Mouse (Mus musculus) hindbrain, embryonic 14.5 days (tissue): ENCODE measurements around the gene Usf2. TPM values are rescaled to one million over a fixed set of nuclear protein-coding genes. Genes with fewer than 3 reads are reported as not detected.
A peak's percentile ranks its signal among the peaks of the same experiment; 100 is the strongest.

Experiments
- ATAC-seq: fragments of 200-750 bp; cut with Nextera tagmentation; 2 replicates; pipeline ENCODE4 v1.8.0; 2017; ENCODE audit warnings: moderate number of reproducible peaks, mild to moderate bottlenecking, moderate TSS enrichment, moderate library complexity; ENCODE audit not compliant: low FRiP score
- DNase-seq: peaks from one replicate; pipeline ENCODE4 v3.0.0-alpha.2; 2015; ENCODE audit warnings: low spot score
- H3K27ac ChIP-seq: fragments of 300-500 bp; sonication (generic); 2 replicates; pipeline ENCODE4 v1.5.1; 2014; ENCODE audit warnings: mild to moderate bottlenecking, moderate library complexity
- H3K27me3 ChIP-seq: fragments of 300-500 bp; sonication (generic); 2 replicates; pipeline ENCODE4 v1.6.1; 2014; ENCODE audit warnings: mild to moderate bottlenecking, low read length, mixed read lengths; ENCODE audit not compliant: control insufficient read depth, insufficient read depth
- H3K36me3 ChIP-seq: fragments of 300-500 bp; sonication (generic); replicated peaks from 2 replicates; pipeline ENCODE4 v1.6.1; 2014; ENCODE audit not compliant: control insufficient read depth, insufficient read depth
- H3K4me1 ChIP-seq: fragments of 300-500 bp; sonication (generic); replicated peaks from 2 replicates; pipeline ENCODE4 v1.6.1; 2014; ENCODE audit warnings: antibody characterized with exemption, low read length, mixed read lengths; ENCODE audit not compliant: control insufficient read depth, insufficient read depth
- H3K4me2 ChIP-seq: fragments of 300-500 bp; sonication (generic); replicated peaks from 2 replicates; pipeline ENCODE4 v1.6.1; 2014; ENCODE audit warnings: mild to moderate bottlenecking, moderate library complexity
- H3K4me3 ChIP-seq: fragments of 300-500 bp; sonication (generic); replicated peaks from 2 replicates; pipeline ENCODE4 v1.5.1; 2014; ENCODE audit warnings: mild to moderate bottlenecking, low read length
- H3K9ac ChIP-seq: fragments of 300-500 bp; sonication (generic); 2 replicates; pipeline ENCODE4 v1.6.1; 2014
- H3K9me3 ChIP-seq: fragments of 300-500 bp; sonication (generic); 2 replicates; pipeline ENCODE4 v1.6.1; 2016; ENCODE audit warnings: low read length; ENCODE audit not compliant: control insufficient read depth
- WGBS: fragments of 180-500 bp; shearing (Covaris S2); extraction: QIAGEN DNeasy Blood & Tissue Kit; methylation state at CpG from one replicate; pipeline ENCODE4 v1.1.7; 2014; 5-methylcytosine and 5-hydroxymethylcytosine counted together
- polyA plus RNA-seq: library from polyadenylated mRNA; unstranded; fragments of >200 nt; fragmentation: Nextera tagmentation; extraction: Ambion mirVana; gene quantifications from 2 replicates; pipeline ENCODE4 v1.2.1, GENCODE M21; 2014

The Usf2 gene
- polyA plus RNA-seq, 1 experiment from 2014 or later = 26.5 TPM

GRCm38 (mm10) chr7:30973501-30974289 lies 17.1 kb upstream of the Usf2 start, which contains the start of gene Fam187b:
Gene Fam187b (plus strand): TSS chr7:30973790.
- H3K4me2 ChIP-seq = peak within 1 kb of the TSS; percentile 49
- 0% methylated on average over 37 of the region's 37 CpGs for WGBS
- 0 out of 2 replicates have a peak, but pooled peaks cover 4% of the 10 kb centered on the region for H3K4me1 ChIP-seq
- H3K27ac ChIP-seq = no peak within 1 kb of the TSS
- no peaks in the 10 kb centered on the region for H3K36me3 ChIP-seq
- peaks cover 24% of the 10 kb centered on the region for H3K27me3 ChIP-seq
- ATAC-seq = peak; percentile 81
- H3K4me3 ChIP-seq = peak within 1 kb of the TSS; percentile 26
- DNase-seq = peak; percentile 79
- H3K9ac ChIP-seq = peak within 1 kb of the TSS; percentile 46; the same call in 1 of the 2 replicates
- no peaks in the 10 kb centered on the region for H3K9me3 ChIP-seq

GRCm38 (mm10) chr7:30973251-30973500 lies 16.6 kb upstream of the Usf2 start, which contains the start of gene Lsr:
Gene Lsr (minus strand): TSS chr7:30973464.
- DNase-seq = no peak
- H3K36me3 ChIP-seq = no peaks in the 10 kb centered on the region
- 0 out of 2 replicates have a peak, but pooled peaks cover 4% of the 10 kb centered on the region for H3K4me1 ChIP-seq
- H3K9ac ChIP-seq = peak within 1 kb of the TSS; percentile 46; the same call in 1 of the 2 replicates
- H3K4me3 ChIP-seq = peak within 1 kb of the TSS; percentile 26
- peaks cover 24% of the 10 kb centered on the region for H3K27me3 ChIP-seq
- H3K27ac ChIP-seq = no peak within 1 kb of the TSS
- H3K9me3 ChIP-seq = no peaks in the 10 kb centered on the region
- under 1% methylated on average over 18 of the region's 19 CpGs for WGBS
- H3K4me2 ChIP-seq = peak within 1 kb of the TSS; percentile 49
- ATAC-seq = no peak

GRCm38 (mm10) chr7:30972426-30973250 lies 16.0 kb upstream of the Usf2 start:
- ATAC-seq = 0 out of 2 replicates have a peak, but pooled peaks have one; percentile 19
- Histone ChIP-seq H3K9me3 (no peaks in the 10 kb centered on the region), H3K4me2 (peak overlapping the region; percentile 49), H3K27me3 (peaks cover 24% of the 10 kb centered on the region), H3K4me3 (peak overlapping the region; percentile 26), H3K9ac (peak overlapping the region; percentile 46; the same call in 1 of the 2 replicates), H3K4me1 (0 out of 2 replicates have a peak, but pooled peaks cover 4% of the 10 kb centered on the region), H3K36me3 (no peaks in the 10 kb centered on the region), H3K27ac (no peak overlapping the region)
- DNase-seq = no peak
- 3% methylated on average over 39 of the region's 41 CpGs for WGBS

GRCm38 (mm10) chr7:30971901-30972300 lies 15.3 kb upstream of the Usf2 start:
- H3K36me3 ChIP-seq = no peaks in the 10 kb centered on the region
- DNase-seq = no peak
- no peak overlapping the region for H3K9ac ChIP-seq
- peak overlapping the region; percentile 26; the same call in 1 of the 2 replicates for H3K4me3 ChIP-seq
- ATAC-seq = no peak
- 88% methylated on average over 15 of the region's 15 CpGs for WGBS
- H3K4me2 ChIP-seq = 0 out of 2 replicates have a peak overlapping the region, but pooled peaks have one; percentile 49
- H3K4me1 ChIP-seq = 0 out of 2 replicates have a peak, but pooled peaks cover 4% of the 10 kb centered on the region
- no peaks in the 10 kb centered on the region for H3K9me3 ChIP-seq
- H3K27ac ChIP-seq = no peak overlapping the region
- H3K27me3 ChIP-seq = peaks cover 24% of the 10 kb centered on the region

- DNase-seq = no peak
- peaks cover 24% of the 10 kb centered on the region for H3K27me3 ChIP-seq
- H3K9me3 ChIP-seq = no peaks in the 10 kb centered on the region
- 84% methylated on average over 4 of the region's 4 CpGs for WGBS
- H3K4me3 ChIP-seq = no peak overlapping the region
- 0 out of 2 replicates have a peak, but pooled peaks cover 4% of the 10 kb centered on the region for H3K4me1 ChIP-seq
- no peak overlapping the region for H3K9ac ChIP-seq
- no peaks in the 10 kb centered on the region for H3K36me3 ChIP-seq
- 0 out of 2 replicates have a peak overlapping the region, but pooled peaks have one; percentile 32 for H3K27ac ChIP-seq
- H3K4me2 ChIP-seq = no peak overlapping the region
- ATAC-seq = no peak
Measured at GRCm38 (mm10) chr7:30969174-30969573, 12.6 kb upstream of the Usf2 start.

GRCm38 (mm10) chr7:30968611-30969010 lies 12.0 kb upstream of the Usf2 start:
- H3K36me3 ChIP-seq = no peaks in the 10 kb centered on the region
- H3K4me1 ChIP-seq = 0 out of 2 replicates have a peak, but pooled peaks cover 4% of the 10 kb centered on the region
- no peak overlapping the region for H3K9ac ChIP-seq
- ATAC-seq = no peak
- no peak overlapping the region for H3K4me3 ChIP-seq
- H3K27ac ChIP-seq = 0 out of 2 replicates have a peak overlapping the region, but pooled peaks have one; percentile 32
- peaks cover 21% of the 10 kb centered on the region for H3K27me3 ChIP-seq
- WGBS = 89% methylated on average over 8 of the region's 8 CpGs
- no peak for DNase-seq
- H3K9me3 ChIP-seq = no peaks in the 10 kb centered on the region
- no peak overlapping the region for H3K4me2 ChIP-seq

- no peak for ATAC-seq
- H3K9ac ChIP-seq = no peak overlapping the region
- 91% methylated on average over 3 of the region's 3 CpGs for WGBS
- no peak overlapping the region for H3K4me2 ChIP-seq
- DNase-seq = no peak
- no peak overlapping the region for H3K4me3 ChIP-seq
- H3K36me3 ChIP-seq = no peaks in the 10 kb centered on the region
- H3K27ac ChIP-seq = no peak overlapping the region
- H3K4me1 ChIP-seq = no peaks in the 10 kb centered on the region
- 0 out of 2 replicates have a peak, but pooled peaks cover 2% of the 10 kb centered on the region for H3K27me3 ChIP-seq
- no peaks in the 10 kb centered on the region for H3K9me3 ChIP-seq
Measured at GRCm38 (mm10) chr7:30966657-30967056, 10.1 kb upstream of the Usf2 start.

- Histone ChIP-seq H3K36me3 (no peaks in the 10 kb centered on the region), H3K27me3 (no peaks in the 10 kb centered on the region), H3K4me2 (no peak overlapping the region), H3K9ac (no peak overlapping the region), H3K4me3 (no peak overlapping the region), H3K27ac (no peak overlapping the region), H3K4me1 (no peaks in the 10 kb centered on the region), H3K9me3 (no peaks in the 10 kb centered on the region)
- no peak for DNase-seq
- no peak for ATAC-seq
- WGBS = 62% methylated on average over 14 of the region's 14 CpGs
Measured at GRCm38 (mm10) chr7:30965677-30966076, 9.1 kb upstream of the Usf2 start.

GRCm38 (mm10) chr7:30964366-30964765 lies 7.8 kb upstream of the Usf2 start:
- Histone ChIP-seq H3K27me3 (no peaks in the 10 kb centered on the region), H3K4me3 (no peak overlapping the region), H3K4me2 (no peak overlapping the region), H3K27ac (no peak overlapping the region), H3K9ac (no peak overlapping the region), H3K9me3 (no peaks in the 10 kb centered on the region), H3K36me3 (no peaks in the 10 kb centered on the region), H3K4me1 (no peaks in the 10 kb centered on the region)
- no peak for ATAC-seq
- 94% methylated on average over 7 of the region's 7 CpGs for WGBS
- no peak for DNase-seq
